Mouse (Mus musculus) spleen, adult 2 months (tissue): ENCODE results near the gene Spata2. TPM values are rescaled to one million over a fixed set of nuclear protein-coding genes. Genes with fewer than 3 reads are reported as not detected.
A peak's percentile ranks its signal among the peaks of the same experiment; 100 is the strongest.

Experiments used
- DNase-seq, 2 experiments: peaks; one replicate each; pipeline versions ENCODE4 v3.0.0 to v3.0.0-alpha.2; 2012 to 2021; ENCODE audit warnings: low spot score in 2 of 2, low read depth in 1 of 2
- H3K27ac ChIP-seq: fragments of 200-500 bp; 2 replicates; pipeline ENCODE4 v1.5.1; 2012; ENCODE audit warnings: low read length, inconsistent platforms; ENCODE audit not compliant: insufficient read depth
- H3K27me3 ChIP-seq: fragments of 200-500 bp; 2 replicates; pipeline ENCODE4 v1.6.1; 2012; ENCODE audit warnings: mild to moderate bottlenecking, moderate library complexity, low read length, inconsistent platforms; ENCODE audit not compliant: control insufficient read depth, insufficient read depth
- H3K36me3 ChIP-seq: fragments of 200-500 bp; 2 replicates; pipeline ENCODE4 v1.6.1; 2012; ENCODE audit warnings: mild to moderate bottlenecking, low read length, inconsistent platforms; ENCODE audit not compliant: control insufficient read depth, insufficient read depth
- H3K4me1 ChIP-seq: fragments of 200-500 bp; 2 replicates; pipeline ENCODE4 v1.6.1; 2011; ENCODE audit warnings: inconsistent platforms; ENCODE audit not compliant: control insufficient read depth, insufficient read depth, insufficient read length
- H3K4me3 ChIP-seq: fragments of 200-500 bp; 2 replicates; pipeline ENCODE4 v1.5.1; 2011; ENCODE audit warnings: mild to moderate bottlenecking, inconsistent platforms; ENCODE audit not compliant: insufficient read depth, insufficient read length; ENCODE audit errors: extremely low read depth
- CTCF ChIP-seq: fragments of 200-500 bp; IDR thresholded peaks from 2 replicates; pipeline ENCODE4 v1.5.1; 2011; ENCODE audit warnings: mild to moderate bottlenecking, inconsistent platforms; ENCODE audit not compliant: insufficient read depth, insufficient read length, insufficient replicate concordance; ENCODE audit errors: extremely low read depth
- POLR2A ChIP-seq: fragments of 200-500 bp; IDR thresholded peaks from 2 replicates; pipeline ENCODE4 v1.6.1; 2011; ENCODE audit warnings: low read depth, low read length, inconsistent platforms
- WGBS: fragments of 180-500 bp; shearing (Covaris S2); methylation state at CpG from one replicate; pipeline ENCODE4 v1.1.7; 2018; 5-methylcytosine and 5-hydroxymethylcytosine counted together
- polyA plus RNA-seq: library from polyadenylated mRNA; depleted of rRNA; stranded (reverse); fragments of >200 nt; gene quantifications from 2 replicates; pipeline ENCODE4 v1.2.3, GENCODE M21; 2012

The Spata2 gene
- polyA plus RNA-seq, 1 experiment: 23.3 TPM

DNA sequence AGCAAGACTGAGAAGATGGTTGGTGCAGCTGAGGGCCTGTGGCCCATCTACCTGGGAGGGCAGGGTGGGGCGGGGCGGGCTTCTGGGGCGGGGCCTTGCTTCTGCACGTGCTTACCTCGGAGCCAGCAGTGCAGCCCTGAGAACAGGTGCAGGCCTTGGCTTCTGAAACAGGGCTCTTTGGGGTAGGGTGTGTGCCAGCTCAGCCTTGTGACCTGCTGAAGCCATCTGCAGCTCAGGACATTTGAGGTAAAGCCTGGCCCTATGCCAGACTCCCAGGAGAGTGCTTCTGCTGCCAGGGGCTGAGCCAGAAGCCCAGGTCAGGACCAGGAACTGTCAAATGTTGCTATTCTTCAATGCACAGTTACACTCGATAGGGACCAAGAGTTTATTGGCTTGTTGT lies 21.1 kb downstream of the Spata2 start:
- DNase-seq: no peak
- Histone ChIP-seq H3K4me3 (no peak overlapping the region), H3K27ac (no peak overlapping the region), H3K36me3 (peaks cover 47% of the 10 kb centered on the region), H3K27me3 (no peaks in the 10 kb centered on the region), H3K4me1 (no peaks in the 10 kb centered on the region; the same call in 1 of the 2 replicates)
- TF ChIP-seq POLR2A: no peak
- no peak for TF ChIP-seq CTCF
- 86% methylated on average over 6 of the region's 6 CpGs for WGBS

DNA sequence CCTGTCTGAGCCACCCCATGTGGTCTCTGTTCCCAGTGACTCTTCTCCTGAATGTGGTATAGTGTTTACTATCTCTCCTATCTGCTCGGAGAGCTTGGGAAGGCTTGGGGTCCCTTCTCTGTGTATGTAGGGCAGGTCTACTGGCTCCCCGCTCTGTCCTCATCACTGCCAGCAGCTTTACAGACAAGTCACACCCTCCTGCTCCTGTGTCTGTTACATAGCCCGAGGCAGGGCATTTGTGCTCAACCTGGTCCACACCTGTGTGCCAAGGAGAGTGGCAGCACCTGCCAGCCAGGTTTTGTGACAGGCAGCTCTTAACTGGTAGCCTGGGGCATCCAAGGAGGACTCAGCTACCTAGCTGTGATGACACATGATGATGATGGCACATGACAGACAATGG lies 22.1 kb downstream of the Spata2 start:
- Histone ChIP-seq H3K36me3 (peaks cover 53% of the 10 kb centered on the region), H3K27me3 (no peaks in the 10 kb centered on the region), H3K4me1 (no peaks in the 10 kb centered on the region), H3K4me3 (no peak overlapping the region), H3K27ac (no peak overlapping the region)
- 90% methylated on average over 3 of the region's 3 CpGs for WGBS
- DNase-seq: no peak
- TF ChIP-seq POLR2A (no peak), CTCF (no peak)

DNA sequence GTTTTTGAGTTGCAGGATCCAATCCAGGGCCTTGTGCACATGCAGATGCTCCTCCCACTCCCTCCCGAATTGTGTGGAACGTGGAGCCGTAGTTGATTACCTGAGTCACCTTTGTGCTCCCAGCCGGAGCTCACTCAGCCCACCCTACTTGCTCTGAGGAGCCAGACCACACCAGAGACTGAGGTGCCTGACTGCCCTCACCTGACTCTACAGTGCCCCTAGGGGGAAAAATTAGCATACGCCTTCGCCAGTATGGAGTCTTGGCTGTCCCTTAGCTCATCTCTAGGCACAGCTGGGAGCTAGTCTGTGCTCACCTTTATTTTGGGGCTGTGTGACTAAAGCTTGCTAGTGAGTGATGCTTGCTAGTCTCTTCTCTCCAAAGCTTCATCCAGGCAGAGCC lies 24.2 kb downstream of the Spata2 start:
- peaks cover 44% of the 10 kb centered on the region for H3K36me3 ChIP-seq

DNA sequence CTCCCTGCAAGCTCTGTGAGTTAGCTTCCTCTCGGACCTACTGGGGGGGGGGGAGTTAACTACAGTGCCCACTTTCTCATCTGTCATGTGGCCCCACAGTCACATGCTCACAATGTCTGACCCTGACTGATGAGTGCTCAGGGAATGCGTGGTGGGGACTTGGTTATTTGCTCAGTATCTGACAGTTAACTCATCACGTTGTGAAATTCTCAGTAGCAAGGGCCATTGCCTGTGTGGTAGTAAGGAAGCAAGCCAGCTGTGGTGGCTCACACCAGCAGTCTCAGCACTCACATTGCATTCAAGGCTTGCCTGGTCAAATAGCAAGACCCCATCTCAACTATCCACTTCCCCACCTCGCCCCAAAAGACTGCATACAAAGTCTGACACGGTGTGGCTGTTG lies 25.5 kb downstream of the Spata2 start:
- Histone ChIP-seq H3K36me3 (peaks cover 37% of the 10 kb centered on the region), H3K27me3 (no peaks in the 10 kb centered on the region), H3K4me1 (no peaks in the 10 kb centered on the region), H3K27ac (no peak overlapping the region), H3K4me3 (no peak overlapping the region)
- DNase-seq: no peak
- no peak for TF ChIP-seq POLR2A
- no peak for TF ChIP-seq CTCF
- WGBS: 75% methylated on average over 5 of the region's 5 CpGs

More for the DNA sequence above, 24.2 kb downstream of the Spata2 start:
- H3K4me3 ChIP-seq: no peak overlapping the region
- DNase-seq: no peak
- WGBS: 85% methylated on average over 6 of the region's 6 CpGs
- no peaks in the 10 kb centered on the region for H3K4me1 ChIP-seq
- no peaks in the 10 kb centered on the region for H3K27me3 ChIP-seq
- TF ChIP-seq CTCF: no peak
- TF ChIP-seq POLR2A: no peak
- H3K27ac ChIP-seq: no peak overlapping the region

DNA sequence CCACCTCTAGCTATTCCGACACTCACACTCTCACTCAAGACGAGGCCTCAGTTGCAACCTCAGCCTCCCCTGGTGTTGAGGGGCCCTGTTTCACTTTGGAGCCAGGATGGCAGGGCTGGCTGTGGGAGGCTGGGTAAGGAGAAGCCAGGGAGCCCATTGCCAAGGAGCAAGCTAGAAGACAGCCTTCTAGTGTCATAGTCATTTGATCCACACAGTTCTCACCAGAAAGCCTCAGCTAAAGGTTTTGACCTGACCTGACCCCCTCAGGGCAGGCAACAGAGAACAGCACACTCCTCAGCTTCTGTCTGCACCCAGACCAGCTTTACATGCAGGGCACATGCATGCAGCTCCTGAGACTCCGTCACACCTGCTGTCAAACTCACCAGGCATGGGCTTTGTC lies 26.7 kb downstream of the Spata2 start:
- peaks cover 29% of the 10 kb centered on the region for H3K36me3 ChIP-seq
- no peaks in the 10 kb centered on the region for H3K4me1 ChIP-seq
- no peak overlapping the region for H3K4me3 ChIP-seq
- TF ChIP-seq POLR2A (no peak), CTCF (no peak)
- H3K27me3 ChIP-seq: no peaks in the 10 kb centered on the region
- no peak overlapping the region for H3K27ac ChIP-seq
- WGBS: 93% methylated on average over 3 of the region's 3 CpGs
- DNase-seq: no peak

DNA sequence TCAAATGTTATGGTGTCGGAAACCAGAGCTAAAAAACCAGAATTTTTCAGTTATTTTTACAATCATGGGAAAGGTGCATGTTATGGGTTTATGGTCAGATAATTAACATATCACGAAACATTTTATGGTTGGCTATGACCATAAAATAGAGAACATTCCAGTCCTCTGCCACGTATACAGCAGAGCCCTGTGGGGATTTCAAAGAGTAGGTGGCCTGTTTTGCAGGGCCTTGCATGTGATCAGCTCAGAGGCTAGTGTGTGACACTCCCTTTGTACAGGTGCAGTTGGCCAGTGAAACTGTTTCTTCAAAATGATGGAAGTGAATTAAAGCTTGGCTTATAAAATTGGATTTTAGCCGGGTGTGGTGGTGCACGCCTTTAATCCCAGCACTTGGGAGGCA lies 28.9 kb downstream of the Spata2 start:
- no peaks in the 10 kb centered on the region for H3K27me3 ChIP-seq
- peaks cover 27% of the 10 kb centered on the region for H3K36me3 ChIP-seq
- H3K27ac ChIP-seq: no peak overlapping the region
- 92% methylated on average over 5 of the region's 5 CpGs for whole genome bisulfite sequencing
- no peaks in the 10 kb centered on the region for H3K4me1 ChIP-seq
- TF ChIP-seq POLR2A (no peak), CTCF (no peak)
- no peak for DNase-seq
- no peak overlapping the region for H3K4me3 ChIP-seq

DNA sequence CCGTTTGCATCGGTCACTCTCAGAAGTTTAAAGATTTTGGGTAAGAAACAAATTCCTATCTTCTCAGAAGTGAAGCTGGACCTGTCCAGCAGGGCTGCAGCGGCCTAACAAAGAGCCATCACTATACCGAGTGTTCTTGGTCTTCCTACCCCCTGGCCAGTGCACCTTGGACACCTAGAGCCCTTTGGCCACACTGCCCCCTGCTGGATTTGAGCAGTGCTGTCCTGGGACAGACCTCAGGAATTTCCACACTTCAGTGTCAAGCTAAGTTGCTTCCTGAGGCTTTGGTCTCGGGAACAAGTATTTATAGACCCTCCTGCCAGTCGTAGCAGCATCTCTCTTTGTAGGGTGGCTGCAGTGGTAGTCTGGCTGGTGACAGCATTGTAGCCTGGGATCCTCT lies 29.7 kb downstream of the Spata2 start:
- H3K36me3 ChIP-seq: peaks cover 21% of the 10 kb centered on the region
- H3K27ac ChIP-seq: no peak overlapping the region
- DNase-seq: peak in 1 of 2 experiments; percentile 46
- WGBS: 76% methylated on average over 6 of the region's 6 CpGs
- peak; percentile 74; the same call in 1 of the 2 replicates for TF ChIP-seq CTCF
- no peak for TF ChIP-seq POLR2A
- no peaks in the 10 kb centered on the region for H3K4me1 ChIP-seq
- H3K27me3 ChIP-seq: no peaks in the 10 kb centered on the region
- no peak overlapping the region for H3K4me3 ChIP-seq
